ENCODE assay signal across 20 mouse cellular contexts in genomic region chr5:8373415-8373814, GRCm38 (mm10). TPM values are rescaled to one million over a fixed set of nuclear protein-coding genes. Genes with fewer than 3 reads are reported as not detected.
DNase-seq lines count a peak whose midpoint lies in the region; ATAC-seq lines count a peak whose summit lies in the region.
"Had no signal": no experiment of that assay in that cellular context is flagged by ENCODE, and none has a peak within 500 bp of the region (broad histone marks: within the 10 kb centered on the region; RNA-seq: fewer than 3 reads in every experiment).

No protein-coding gene starts in this region.

- H3K4me1 ChIP-seq in midbrain, embryonic 11.5 days (ENCODE audit: control insufficient read depth, insufficient read depth, low read length): no peaks in the 10 kb centered on the region
- no peaks in the 10 kb centered on the region for H3K4me1 ChIP-seq in midbrain, embryonic 13.5 days (replicated peaks)
- H3K4me1 ChIP-seq: embryonic facial prominence, embryonic 10.5 days; embryonic facial prominence, embryonic 12.5 days; forebrain, embryonic 13.5 days; forebrain, embryonic 15.5 days had no signal

- H3K27me3 ChIP-seq in midbrain, embryonic 11.5 days (ENCODE audit: control insufficient read depth, insufficient read depth, low read length): no peaks in the 10 kb centered on the region
- no peaks in the 10 kb centered on the region for H3K27me3 ChIP-seq in midbrain, embryonic 13.5 days
- H3K27me3 ChIP-seq: forebrain, embryonic 13.5 days; forebrain, embryonic 15.5 days had no signal

- no peaks in the 10 kb centered on the region for H3K9me3 ChIP-seq in midbrain, embryonic 11.5 days (ENCODE audit: control insufficient read depth, low read length)
- H3K9me3 ChIP-seq in midbrain, embryonic 13.5 days: no peaks in the 10 kb centered on the region
- H3K9me3 ChIP-seq: embryonic facial prominence, embryonic 10.5 days; embryonic facial prominence, embryonic 12.5 days; forebrain, embryonic 13.5 days; forebrain, embryonic 15.5 days had no signal

- H3K4me3 ChIP-seq in midbrain, embryonic 11.5 days (ENCODE audit: low read depth, low read length): no peak overlapping the region
- H3K4me3 ChIP-seq in midbrain, embryonic 13.5 days (replicated peaks): no peak overlapping the region
- H3K4me3 ChIP-seq: embryonic facial prominence, embryonic 10.5 days; embryonic facial prominence, embryonic 12.5 days; forebrain, embryonic 13.5 days; forebrain, embryonic 15.5 days had no signal

- DNase-seq in midbrain, embryonic 11.5 days (ENCODE audit: low spot score, missing footprints): peak; percentile 47
- peak; percentile 36 for DNase-seq in gonadal fat pad, adult 2 months (ENCODE audit: low read depth)
- DNase-seq in spleen, postnatal 14 days (ENCODE audit: low spot score in 2 of 2): no peak
- no peak for DNase-seq in heart, postnatal 4 days
- DNase-seq: adrenal gland, adult 8-10 months; adrenal gland, postnatal 14 days; adrenal gland, postnatal 36 days; B cell, adult 2 months; cerebellum, adult 11-12 months; cerebellum, adult 2 months; cerebellum, adult 9-10 months; cerebellum, postnatal 10 days; cerebellum, postnatal 25 days; forebrain, postnatal 0 days had no signal

- 84% methylated on average over 4 of the region's 4 CpGs for WGBS in midbrain, embryonic 11.5 days
- WGBS in midbrain, embryonic 13.5 days: 77% methylated on average over 4 of the region's 4 CpGs

- ATAC-seq in midbrain, embryonic 11.5 days (ENCODE audit: low FRiP score): no peak
- ATAC-seq in midbrain, embryonic 13.5 days: no peak
- ATAC-seq: CD4-positive, CD25-positive, alpha-beta regulatory T cell, adult 4 months; forebrain, embryonic 13.5 days; forebrain, embryonic 15.5 days; forebrain, postnatal 0 days had no signal

- H3K36me3 ChIP-seq in midbrain, embryonic 11.5 days (ENCODE audit: control insufficient read depth, insufficient read depth, low read length): no peaks in the 10 kb centered on the region
- no peaks in the 10 kb centered on the region for H3K36me3 ChIP-seq in midbrain, embryonic 13.5 days
- H3K36me3 ChIP-seq: embryonic facial prominence, embryonic 10.5 days; embryonic facial prominence, embryonic 12.5 days; forebrain, embryonic 15.5 days had no signal

- no peak overlapping the region for H3K27ac ChIP-seq in midbrain, embryonic 11.5 days (ENCODE audit: low read depth, low read length)
- no peak overlapping the region for H3K27ac ChIP-seq in midbrain, embryonic 13.5 days
- H3K27ac ChIP-seq: embryonic facial prominence, embryonic 10.5 days; embryonic facial prominence, embryonic 12.5 days; forebrain, embryonic 13.5 days; forebrain, embryonic 15.5 days had no signal

- no peak overlapping the region for H3K9ac ChIP-seq in midbrain, embryonic 11.5 days (ENCODE audit: low read length)
- no peak overlapping the region for H3K9ac ChIP-seq in midbrain, embryonic 13.5 days (replicated peaks)
- H3K9ac ChIP-seq: embryonic facial prominence, embryonic 12.5 days; forebrain, embryonic 13.5 days; forebrain, embryonic 15.5 days; forebrain, postnatal 0 days had no signal

- no peak overlapping the region for H3K4me2 ChIP-seq in midbrain, embryonic 11.5 days
- H3K4me2 ChIP-seq in midbrain, embryonic 13.5 days (replicated peaks): no peak overlapping the region
- H3K4me2 ChIP-seq: embryonic facial prominence, embryonic 12.5 days; forebrain, embryonic 13.5 days; forebrain, embryonic 15.5 days had no signal

RNA-seq across cellular contexts. Expression of gene Adam22, which starts 5.5 kb away (rescaled TPM):
- polyA plus RNA-seq in midbrain, embryonic 11.5 days (2014; fragmentation: Nextera tagmentation; extraction: Ambion mirVana): 14.8 and 15.7 TPM in 2 replicates
- polyA plus RNA-seq in midbrain, embryonic 13.5 days (2015; fragmentation: Nextera tagmentation; extraction: Ambion mirVana): 28.5 and 29.2 TPM in 2 replicates
- 0.85 and 0.90 TPM in 2 replicates for polyA plus RNA-seq in gonadal fat pad, adult 2 months (2012; rRNA removed)
- total RNA-seq in heart, postnatal 4 days (2021): 1 to 10 TPM; 8.1 to 8.3 TPM

RNA-seq across cellular contexts. Expression of gene Dbf4, which starts 49.1 kb away (rescaled TPM):
- 79.2 and 83.7 TPM in 2 replicates for polyA plus RNA-seq in midbrain, embryonic 11.5 days (2014; fragmentation: Nextera tagmentation; extraction: Ambion mirVana)
- polyA plus RNA-seq in midbrain, embryonic 13.5 days (2015; fragmentation: Nextera tagmentation; extraction: Ambion mirVana): 23.9 and 24.5 TPM in 2 replicates
- polyA plus RNA-seq in gonadal fat pad, adult 2 months (2012; rRNA removed): 1.5 and 1.8 TPM in 2 replicates
- 10 to 100 TPM; 23.1 to 26.6 TPM for total RNA-seq in heart, postnatal 4 days (2021)

RNA-seq across cellular contexts. Expression of gene Slc25a40, which starts 49.2 kb away (rescaled TPM):
- polyA plus RNA-seq in midbrain, embryonic 11.5 days (2014; fragmentation: Nextera tagmentation; extraction: Ambion mirVana): 7.9 and 10.3 TPM in 2 replicates
- 7.8 and 8.5 TPM in 2 replicates for polyA plus RNA-seq in midbrain, embryonic 13.5 days (2015; fragmentation: Nextera tagmentation; extraction: Ambion mirVana)
- 2.8 and 3.2 TPM in 2 replicates for polyA plus RNA-seq in gonadal fat pad, adult 2 months (2012; rRNA removed)
- total RNA-seq in heart, postnatal 4 days (2021): 10 to 100 TPM; 10.9 to 13.9 TPM

Comparison
In these comparisons a context has a peak if more than half of its experiments do, and no peak if none do; other contexts are left out.
1. DNase-seq: peak in midbrain, embryonic 11.5 days (single experiment) and gonadal fat pad, adult 2 months (single experiment); none in spleen, postnatal 14 days (0 of 2) and heart, postnatal 4 days (single experiment).